Mouse (Mus musculus) embryonic stem cell, embryonic (primary cell): Measurements from ENCODE around the gene Cox6a2.

Experiments used
- CTCF ChIA-PET, 4 experiments: fragments of 300-600 bp in 2 of 4; fragments of 350-600 bp in 2 of 4; sonication (Branson Sonifier 250); formaldehyde crosslinking; loops; one replicate each; lab custom pipeline; 2022; ENCODE audit warnings: inconsistent platforms in 2 of 4; lab: Charles Lee
- POLR2A ChIA-PET, 4 experiments: fragments of 300-600 bp in 2 of 4; fragments of 350-600 bp in 2 of 4; sonication (Branson Sonifier 250); formaldehyde crosslinking; loops; one replicate each; lab custom pipeline; 2022; ENCODE audit warnings: antibody characterized with exemption in 4 of 4, inconsistent platforms in 1 of 4; lab: Charles Lee

The Cox6a2 gene

GRCm38 (mm10) chr7:128237927-128238778, 32.0 kb upstream of the Cox6a2 start, which contains the start of gene 9130023H24Rik:
TSS of gene 9130023H24Rik (minus strand) at chr7:128238031.
- POLR2A ChIA-PET: interaction anchor here in 3 of 4 experiments (0.6 to 2.9 kb wide), 43 partner anchors 9 to 530 kb away, joined by 3 to 17 read pairs (median 4); partner anchors contain the start of genes Pycard (in 3 of the 3), Fus (in 2 of the 3), BC017158 (in 1 of the 3) and Bag3 (in 1 of the 3)
- CTCF ChIA-PET: interaction anchor here in 2 of 4 experiments (0.6 to 2.5 kb wide), 12 partner anchors 11 to 563 kb away, joined by 3 to 15 read pairs (median 4); partner anchors contain the start of genes BC017158 (in 1 of the 2), Gm21974 (in 1 of the 2), Pycard (in 1 of the 2) and Tial1 (in 1 of the 2)

- CTCF ChIA-PET: interaction anchor here in 2 of 4 experiments (0.6 to 2.5 kb wide), 16 partner anchors 10 to 563 kb away, joined by 3 to 15 read pairs (median 4); partner anchors contain the start of genes BC017158 (in 1 of the 2), Gm21974 (in 1 of the 2), Pycard (in 1 of the 2) and Tial1 (in 1 of the 2)
- POLR2A ChIA-PET: interaction anchor here in 3 of 4 experiments (0.7 to 2.9 kb wide), 42 partner anchors 9 to 529 kb away, joined by 3 to 17 read pairs (median 4); partner anchors contain the start of genes Pycard (in 3 of the 3), Fus (in 2 of the 3), BC017158 (in 1 of the 3) and Bag3 (in 1 of the 3)
Observed at GRCm38 (mm10) chr7:128237593-128237926, 31.4 kb upstream of the Cox6a2 start.

- ChIA-PET POLR2A (interaction anchor here in 3 of 4 experiments (0.7 to 2.9 kb wide), 26 partner anchors 10 to 324 kb away, joined by 3 to 17 read pairs (median 4); partner anchors contain the start of genes Pycard (in 3 of the 3), Tial1 (in 2 of the 3), Bag3 (in 1 of the 3) and Fus (in 1 of the 3)), CTCF (interaction anchor here in 3 of 4 experiments (0.6 to 2.5 kb wide), 18 partner anchors 10 to 851 kb away, joined by 3 to 15 read pairs (median 4); partner anchors contain the start of genes BC017158 (in 1 of the 3), Gm21974 (in 1 of the 3), Tial1 (in 1 of the 3) and Vkorc1 (in 1 of the 3))
Observed at GRCm38 (mm10) chr7:128236856-128237592, 30.8 kb upstream of the Cox6a2 start, which contains the start of gene Armc5. TSS of gene Armc5 (plus strand) at chr7:128237342.

GRCm38 (mm10) chr7:128236426-128236825, 30.2 kb upstream of the Cox6a2 start:
- ChIA-PET POLR2A (interaction anchor here in 3 of 4 experiments (0.6 to 2.9 kb wide), 14 partner anchors 16 to 494 kb away, joined by 3 to 17 read pairs (median 3); partner anchors contain the start of genes Bag3 (in 1 of the 3), Fus (in 1 of the 3), Pycard (in 1 of the 3) and Tial1 (in 1 of the 3)), CTCF (interaction anchor here (0.6 to 2.5 kb wide), 14 partner anchors 9 to 850 kb away, joined by 3 to 15 read pairs (median 4); no protein-coding TSS in a partner anchor)

- ChIA-PET POLR2A (no interaction called here), CTCF (no interaction called here)
Observed at GRCm38 (mm10) chr7:128235481-128235880, 29.3 kb upstream of the Cox6a2 start.

GRCm38 (mm10) chr7:128234796-128235195, 28.6 kb upstream of the Cox6a2 start:
- CTCF ChIA-PET: no interaction called here
- POLR2A ChIA-PET: no interaction called here

- ChIA-PET POLR2A (interaction anchor here in 3 of 4 experiments (0.7 to 2.0 kb wide), 14 partner anchors 9 to 312 kb away, joined by 3 to 8 read pairs (median 3); partner anchors contain the start of genes Fus (in 2 of the 3), Tial1 (in 2 of the 3) and Pycard (in 1 of the 3)), CTCF (interaction anchor here in 3 of 4 experiments (0.6 to 1.4 kb wide), 6 partner anchors 36 to 177 kb away, joined by 3 to 11 read pairs (median 4); no protein-coding TSS in a partner anchor)
Observed at GRCm38 (mm10) chr7:128231741-128232140, 25.6 kb upstream of the Cox6a2 start.

GRCm38 (mm10) chr7:128220936-128221335, 14.7 kb upstream of the Cox6a2 start:
- POLR2A ChIA-PET: interaction anchor here in 2 of 4 experiments (0.6 to 1.1 kb wide), 4 partner anchors 10 to 253 kb away, joined by 3 read pairs; partner anchors contain the start of gene Pycard (in 1 of the 2)
- CTCF ChIA-PET: interaction anchor here in 2 of 4 experiments (0.6 to 0.7 kb wide), 2 partner anchors 544 kb away, joined by 3 read pairs; no protein-coding TSS in a partner anchor

- POLR2A ChIA-PET: interaction anchor here in 2 of 4 experiments (0.7 to 1.1 kb wide), 3 partner anchors 11 to 226 kb away, joined by 3 read pairs; partner anchors contain the start of genes Armc5 (in 1 of the 2) and Pycard (in 1 of the 2)
- CTCF ChIA-PET: no interaction called here
Observed at GRCm38 (mm10) chr7:128219952-128220351, 13.8 kb upstream of the Cox6a2 start.

GRCm38 (mm10) chr7:128209826-128210225, 3.6 kb upstream of the Cox6a2 start:
- ChIA-PET CTCF (no interaction called here), POLR2A (interaction anchor here in 3 of 4 experiments (0.8 to 1.5 kb wide), 3 partner anchors 14 to 409 kb away, joined by 3 to 4 read pairs (median 3); no protein-coding TSS in a partner anchor)

- CTCF ChIA-PET: interaction anchor here in 1 of 4 experiments (1.0 to 1.4 kb wide), 2 partner anchors 29 to 533 kb away, joined by 3 read pairs; partner anchors contain the start of gene Armc5
- POLR2A ChIA-PET: interaction anchor here in 1 of 4 experiments (1.2 to 1.9 kb wide), 2 partner anchors 220 to 291 kb away, joined by 3 to 5 read pairs; no protein-coding TSS in a partner anchor
Observed at GRCm38 (mm10) chr7:128208187-128208586, 2.0 kb upstream of the Cox6a2 start.

GRCm38 (mm10) chr7:128205695-128206094, 492 bp downstream of the Cox6a2 start:
- CTCF ChIA-PET: no interaction called here
- POLR2A ChIA-PET: interaction anchor here in 1 of 4 experiments (2.5 kb wide), 1 partner anchor 202 kb away, joined by 9 read pairs; the partner anchor contains the start of gene Trim72

- ChIA-PET POLR2A (interaction anchor here in 1 of 4 experiments (0.6 kb wide), 1 partner anchor 66 kb away, joined by 6 read pairs; no protein-coding TSS in a partner anchor), CTCF (interaction anchor here in 1 of 4 experiments (0.6 kb wide), 1 partner anchor 200 kb away, joined by 3 read pairs; the partner anchor contains the start of gene Trim72)
Observed at GRCm38 (mm10) chr7:128204179-128204578, 2.0 kb downstream of the Cox6a2 start.

GRCm38 (mm10) chr7:128203071-128203470, 3.1 kb downstream of the Cox6a2 start:
- CTCF ChIA-PET: no interaction called here

GRCm38 (mm10) chr7:128201607-128202006, 4.6 kb downstream of the Cox6a2 start:
- CTCF ChIA-PET: interaction anchor here in 1 of 4 experiments (0.6 kb wide), 1 partner anchor 124 kb away, joined by 8 read pairs; no protein-coding TSS in a partner anchor

More at GRCm38 (mm10) chr7:128203071-128203470, 3.1 kb downstream of the Cox6a2 start:
- POLR2A ChIA-PET: interaction anchor here in 2 of 4 experiments (0.6 to 1.5 kb wide), 2 partner anchors 195 to 346 kb away, joined by 3 read pairs; no protein-coding TSS in a partner anchor

GRCm38 (mm10) chr7:128181691-128182090, 24.5 kb downstream of the Cox6a2 start:
- CTCF ChIA-PET: no interaction called here
- POLR2A ChIA-PET: interaction anchor here in 1 of 4 experiments (0.5 kb wide), 1 partner anchor 350 kb away, joined by 4 read pairs; no protein-coding TSS in a partner anchor

More at GRCm38 (mm10) chr7:128201607-128202006, 4.6 kb downstream of the Cox6a2 start:
- POLR2A ChIA-PET: no interaction called here
